Mouse (Mus musculus): ENCODE data around the gene Thsd4. TPM values are rescaled to one million over a fixed set of nuclear protein-coding genes. Genes with fewer than 3 reads are reported as not detected.

Thsd4 gene
- total RNA-seq, 1 experiment, result 1.6 TPM

- Histone ChIP-seq H3K4me3 (ENCODE audit: insufficient read depth in 1 of 2, low read depth in 1 of 2, low read length in 2 of 2, poor library complexity in 1 of 2, severe bottlenecking in 1 of 2) (no peak overlapping the region), H3K36me3 (ENCODE audit: control insufficient read depth, insufficient read depth, low read length, poor library complexity, severe bottlenecking) (no peaks in the 10 kb centered on the region), H3K27ac (ENCODE audit: insufficient read depth, low read depth, low read length, poor library complexity, severe bottlenecking) (no peak overlapping the region), H3K9ac (ENCODE audit: insufficient read depth, low read depth, low read length, poor library complexity, severe bottlenecking) (no peak overlapping the region), H3K9me3 (ENCODE audit: control insufficient read depth, insufficient read depth, low read depth, low read length) (no peaks in the 10 kb centered on the region), H3K4me1 (ENCODE audit: control insufficient read depth in 2 of 2, insufficient read depth in 2 of 2, low read length in 2 of 2, poor library complexity in 1 of 2) (no peaks in the 10 kb centered on the region)
- peak; percentile 46; the same call in 1 of the 2 replicates for TF ChIP-seq ZC3H11A (IDR thresholded peaks at IDR 0.05; ENCODE audit: borderline replicate concordance, low read depth, low read length)
- no peak for TF ChIP-seq HCFC1 (IDR thresholded peaks at IDR 0.05; ENCODE audit: borderline replicate concordance, insufficient read depth, low read length)
- TF ChIP-seq MAFK (IDR thresholded peaks at IDR 0.05; ENCODE audit: insufficient read depth, low read depth, low read length), result no peak
- in situ Hi-C loops (cut with MboI; ENCODE audit: low sequenced_read_pairs in 2 of 2, unreplicated experiment in 2 of 2), result no loop called here
- peak; percentile 48 for DNase-seq (ENCODE audit: low read depth, low spot score)
These were observed 26.3 kb upstream of the Thsd4 start for GRCm38 (mm10) chr9:60548182-60548581.

GRCm38 (mm10) chr9:60546169-60546568, 24.3 kb upstream of the Thsd4 start:
- DNase-seq (ENCODE audit: low read depth, low spot score), result no peak
- no peaks in the 10 kb centered on the region for H3K4me1 ChIP-seq (ENCODE audit: control insufficient read depth in 2 of 2, insufficient read depth in 2 of 2, low read length in 2 of 2, poor library complexity in 1 of 2)
- no peak overlapping the region for H3K9ac ChIP-seq (ENCODE audit: insufficient read depth, low read depth, low read length, poor library complexity, severe bottlenecking)
- H3K9me3 ChIP-seq (ENCODE audit: control insufficient read depth, insufficient read depth, low read depth, low read length), result no peaks in the 10 kb centered on the region
- H3K36me3 ChIP-seq (ENCODE audit: control insufficient read depth, insufficient read depth, low read length, poor library complexity, severe bottlenecking), result no peaks in the 10 kb centered on the region
- TF ChIP-seq ZNF384 (IDR thresholded peaks at IDR 0.05; ENCODE audit: low read depth, low read length) (no peak), MAFK (IDR thresholded peaks at IDR 0.05; ENCODE audit: insufficient read depth, low read depth, low read length) (no peak), CHD2 (IDR thresholded peaks at IDR 0.05; ENCODE audit: low read depth, low read length) (no peak), ZC3H11A (IDR thresholded peaks at IDR 0.05; ENCODE audit: borderline replicate concordance, low read depth, low read length) (no peak), HCFC1 (IDR thresholded peaks at IDR 0.05; ENCODE audit: borderline replicate concordance, insufficient read depth, low read length) (no peak)
- in situ Hi-C loops (cut with MboI; ENCODE audit: low sequenced_read_pairs in 2 of 2, unreplicated experiment in 2 of 2), result no loop called here
- H3K4me3 ChIP-seq (ENCODE audit: insufficient read depth in 1 of 2, low read depth in 1 of 2, low read length in 2 of 2, poor library complexity in 1 of 2, severe bottlenecking in 1 of 2), result no peak overlapping the region
- no peak overlapping the region for H3K27ac ChIP-seq (ENCODE audit: insufficient read depth, low read depth, low read length, poor library complexity, severe bottlenecking)

- Histone ChIP-seq H3K9me3 (ENCODE audit: control insufficient read depth, insufficient read depth, low read depth, low read length) (no peaks in the 10 kb centered on the region), H3K4me1 (ENCODE audit: control insufficient read depth in 2 of 2, insufficient read depth in 2 of 2, low read length in 2 of 2, poor library complexity in 1 of 2) (no peaks in the 10 kb centered on the region), H3K9ac (ENCODE audit: insufficient read depth, low read depth, low read length, poor library complexity, severe bottlenecking) (no peak overlapping the region), H3K27ac (ENCODE audit: insufficient read depth, low read depth, low read length, poor library complexity, severe bottlenecking) (no peak overlapping the region), H3K4me3 (ENCODE audit: insufficient read depth in 1 of 2, low read depth in 1 of 2, low read length in 2 of 2, poor library complexity in 1 of 2, severe bottlenecking in 1 of 2) (no peak overlapping the region), H3K36me3 (ENCODE audit: control insufficient read depth, insufficient read depth, low read length, poor library complexity, severe bottlenecking) (no peaks in the 10 kb centered on the region)
- TF ChIP-seq CHD2 (IDR thresholded peaks at IDR 0.05; ENCODE audit: low read depth, low read length), result no peak
- no peak for TF ChIP-seq ZC3H11A (IDR thresholded peaks at IDR 0.05; ENCODE audit: borderline replicate concordance, low read depth, low read length)
- TF ChIP-seq MAFK (IDR thresholded peaks at IDR 0.05; ENCODE audit: insufficient read depth, low read depth, low read length), result no peak
- TF ChIP-seq ZNF384 (IDR thresholded peaks at IDR 0.05; ENCODE audit: low read depth, low read length), result no peak
- TF ChIP-seq HCFC1 (IDR thresholded peaks at IDR 0.05; ENCODE audit: borderline replicate concordance, insufficient read depth, low read length), result no peak
- no peak for DNase-seq (ENCODE audit: low read depth, low spot score)
- in situ Hi-C loops (cut with MboI; ENCODE audit: low sequenced_read_pairs in 2 of 2, unreplicated experiment in 2 of 2), result no loop called here
These were observed 23.7 kb upstream of the Thsd4 start for GRCm38 (mm10) chr9:60545361-60546096.

- no peaks in the 10 kb centered on the region for H3K36me3 ChIP-seq (ENCODE audit: control insufficient read depth, insufficient read depth, low read length, poor library complexity, severe bottlenecking)
- no peak for DNase-seq (ENCODE audit: low read depth, low spot score)
- no peaks in the 10 kb centered on the region for H3K9me3 ChIP-seq (ENCODE audit: control insufficient read depth, insufficient read depth, low read depth, low read length)
- H3K4me3 ChIP-seq (ENCODE audit: insufficient read depth in 1 of 2, low read depth in 1 of 2, low read length in 2 of 2, poor library complexity in 1 of 2, severe bottlenecking in 1 of 2), result no peak overlapping the region
- no peak for TF ChIP-seq MAFK (IDR thresholded peaks at IDR 0.05; ENCODE audit: insufficient read depth, low read depth, low read length)
- no peak for TF ChIP-seq CHD2 (IDR thresholded peaks at IDR 0.05; ENCODE audit: low read depth, low read length)
- no peak for TF ChIP-seq ZC3H11A (IDR thresholded peaks at IDR 0.05; ENCODE audit: borderline replicate concordance, low read depth, low read length)
- TF ChIP-seq ZNF384 (IDR thresholded peaks at IDR 0.05; ENCODE audit: low read depth, low read length), result no peak
- TF ChIP-seq HCFC1 (IDR thresholded peaks at IDR 0.05; ENCODE audit: borderline replicate concordance, insufficient read depth, low read length), result no peak
- H3K27ac ChIP-seq (ENCODE audit: insufficient read depth, low read depth, low read length, poor library complexity, severe bottlenecking), result no peak overlapping the region
- in situ Hi-C loops (cut with MboI; ENCODE audit: low sequenced_read_pairs in 2 of 2, unreplicated experiment in 2 of 2), result no loop called here
- no peaks in the 10 kb centered on the region for H3K4me1 ChIP-seq (ENCODE audit: control insufficient read depth in 2 of 2, insufficient read depth in 2 of 2, low read length in 2 of 2, poor library complexity in 1 of 2)
- H3K9ac ChIP-seq (ENCODE audit: insufficient read depth, low read depth, low read length, poor library complexity, severe bottlenecking), result no peak overlapping the region
These were observed 21.7 kb upstream of the Thsd4 start for GRCm38 (mm10) chr9:60543422-60544015.
